Mouse (Mus musculus) spleen, adult 2 months (tissue): ENCODE data around the gene Gatad2a. TPM values are rescaled to one million over a fixed set of nuclear protein-coding genes. Genes with fewer than 3 reads are reported as not detected.

Source experiments
- DNase-seq, 2 experiments: peaks; one replicate each; pipeline versions ENCODE4 v3.0.0 to v3.0.0-alpha.2; 2012 to 2021; ENCODE audit warnings: low spot score in 2 of 2, low read depth in 1 of 2
- H3K27ac ChIP-seq: fragments of 200-500 bp; 2 replicates; pipeline ENCODE4 v1.5.1; 2012; ENCODE audit warnings: low read length, inconsistent platforms; ENCODE audit not compliant: insufficient read depth
- H3K27me3 ChIP-seq: fragments of 200-500 bp; 2 replicates; pipeline ENCODE4 v1.6.1; 2012; ENCODE audit warnings: mild to moderate bottlenecking, moderate library complexity, low read length, inconsistent platforms; ENCODE audit not compliant: control insufficient read depth, insufficient read depth
- H3K36me3 ChIP-seq: fragments of 200-500 bp; 2 replicates; pipeline ENCODE4 v1.6.1; 2012; ENCODE audit warnings: mild to moderate bottlenecking, low read length, inconsistent platforms; ENCODE audit not compliant: control insufficient read depth, insufficient read depth
- H3K4me1 ChIP-seq: fragments of 200-500 bp; 2 replicates; pipeline ENCODE4 v1.6.1; 2011; ENCODE audit warnings: inconsistent platforms; ENCODE audit not compliant: control insufficient read depth, insufficient read depth, insufficient read length
- H3K4me3 ChIP-seq: fragments of 200-500 bp; 2 replicates; pipeline ENCODE4 v1.5.1; 2011; ENCODE audit warnings: mild to moderate bottlenecking, inconsistent platforms; ENCODE audit not compliant: insufficient read depth, insufficient read length; ENCODE audit errors: extremely low read depth
- CTCF ChIP-seq: fragments of 200-500 bp; IDR thresholded peaks from 2 replicates; pipeline ENCODE4 v1.5.1; 2011; ENCODE audit warnings: mild to moderate bottlenecking, inconsistent platforms; ENCODE audit not compliant: insufficient read depth, insufficient read length, insufficient replicate concordance; ENCODE audit errors: extremely low read depth
- POLR2A ChIP-seq: fragments of 200-500 bp; IDR thresholded peaks from 2 replicates; pipeline ENCODE4 v1.6.1; 2011; ENCODE audit warnings: low read depth, low read length, inconsistent platforms
- WGBS: fragments of 180-500 bp; shearing (Covaris S2); methylation state at CpG from one replicate; pipeline ENCODE4 v1.1.7; 2018; 5-methylcytosine and 5-hydroxymethylcytosine counted together
- polyA plus RNA-seq: library from polyadenylated mRNA; depleted of rRNA; stranded (reverse); fragments of >200 nt; gene quantifications from 2 replicates; pipeline ENCODE4 v1.2.3, GENCODE M21; 2012

Gene Gatad2a
- polyA plus RNA-seq, 1 experiment = 45.8 TPM

DNA sequence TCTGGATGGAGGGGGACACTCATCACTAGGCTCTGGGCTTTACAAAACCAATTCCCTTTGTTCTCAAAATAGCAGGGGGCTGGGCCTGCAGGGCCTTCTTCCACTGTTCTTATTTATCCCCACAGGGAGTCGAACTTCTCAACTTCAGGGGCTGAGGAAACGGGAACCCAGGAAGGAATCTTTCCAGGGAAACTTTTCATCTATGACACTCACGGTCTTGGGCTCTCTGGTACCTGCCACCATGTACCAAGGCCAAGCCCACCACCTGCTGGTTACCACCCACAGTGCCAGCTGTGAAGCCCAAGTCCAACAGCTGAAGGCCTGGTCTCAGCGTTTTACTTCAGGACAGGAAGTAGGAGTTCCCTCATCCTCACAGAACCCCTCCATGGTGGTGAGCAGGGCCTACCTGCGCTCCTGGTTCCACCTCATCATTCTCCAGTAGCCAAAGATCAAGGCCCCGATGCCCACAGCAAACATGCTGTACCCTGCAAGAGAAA, 101.3 kb downstream of the Gatad2a start:
- peaks cover 12% of the 10 kb centered on the region for H3K36me3 ChIP-seq
- no peak for TF ChIP-seq CTCF
- no peak for TF ChIP-seq POLR2A
- H3K4me1 ChIP-seq = no peaks in the 10 kb centered on the region

DNA sequence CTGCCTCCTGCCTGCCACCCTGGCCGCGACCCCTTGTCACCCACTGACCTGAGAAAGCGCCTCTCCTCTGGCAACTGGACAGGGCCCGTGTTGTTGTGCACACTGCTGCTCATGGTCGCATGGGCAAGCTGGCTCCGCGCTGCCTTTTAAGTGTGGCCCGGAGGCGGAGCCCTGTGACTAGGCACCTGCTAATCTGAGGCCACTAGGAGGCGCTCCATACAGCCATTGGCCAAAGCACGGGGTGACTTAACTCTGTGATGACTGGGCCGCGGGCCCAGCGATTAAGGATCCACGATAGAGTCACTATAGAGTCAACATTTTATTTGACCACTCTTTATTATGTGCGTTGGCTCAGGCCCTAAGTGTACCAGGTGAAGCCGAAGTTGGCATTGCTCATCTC, 102.3 kb downstream of the Gatad2a start:
- WGBS = 88% methylated on average over 17 of the region's 17 CpGs
- no peak for DNase-seq
- H3K27ac ChIP-seq = no peak overlapping the region
- H3K4me3 ChIP-seq = no peak overlapping the region
- TF ChIP-seq CTCF (no peak), POLR2A (no peak)
- peaks cover 4% of the 10 kb centered on the region for H3K27me3 ChIP-seq
- H3K4me1 ChIP-seq = peaks cover 4% of the 10 kb centered on the region
- peaks cover 12% of the 10 kb centered on the region for H3K36me3 ChIP-seq

More for the DNA sequence above, 101.3 kb downstream of the Gatad2a start:
- H3K4me3 ChIP-seq = no peak overlapping the region
- no peak for DNase-seq
- WGBS = 81% methylated on average over 6 of the region's 6 CpGs
- no peaks in the 10 kb centered on the region for H3K27me3 ChIP-seq
- no peak overlapping the region for H3K27ac ChIP-seq

DNA sequence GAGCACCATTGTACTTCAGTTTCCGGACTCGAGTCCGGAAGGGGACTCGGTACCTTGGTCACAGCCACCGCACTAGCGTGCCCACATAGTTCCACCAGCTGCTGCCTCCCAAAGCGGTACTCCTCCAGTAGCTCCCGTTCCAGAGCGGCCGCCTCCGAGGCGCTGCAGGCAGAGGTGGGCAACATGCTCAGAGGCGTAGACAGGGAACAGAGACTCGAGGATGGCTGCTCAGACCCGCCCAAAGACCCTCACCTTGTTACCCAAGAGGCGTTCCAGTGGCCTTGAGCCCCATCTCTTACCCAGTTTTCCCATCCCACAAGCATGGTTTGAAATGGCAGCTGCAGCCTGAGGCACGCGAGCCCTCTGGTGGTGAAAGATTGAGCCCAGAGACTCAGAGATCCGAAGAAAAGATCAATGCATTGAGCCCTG, 105.4 kb downstream of the Gatad2a start:
- 46% methylated on average over 19 of the region's 19 CpGs for WGBS
- DNase-seq = peak in 1 of 2 experiments; percentile 35
- peak; percentile 53; the same call in 1 of the 2 replicates for TF ChIP-seq CTCF
- TF ChIP-seq POLR2A = no peak
- Histone ChIP-seq H3K4me3 (no peak overlapping the region), H3K27me3 (peaks cover 26% of the 10 kb centered on the region), H3K4me1 (peaks cover 23% of the 10 kb centered on the region), H3K36me3 (peaks cover 12% of the 10 kb centered on the region), H3K27ac (no peak overlapping the region)

DNA sequence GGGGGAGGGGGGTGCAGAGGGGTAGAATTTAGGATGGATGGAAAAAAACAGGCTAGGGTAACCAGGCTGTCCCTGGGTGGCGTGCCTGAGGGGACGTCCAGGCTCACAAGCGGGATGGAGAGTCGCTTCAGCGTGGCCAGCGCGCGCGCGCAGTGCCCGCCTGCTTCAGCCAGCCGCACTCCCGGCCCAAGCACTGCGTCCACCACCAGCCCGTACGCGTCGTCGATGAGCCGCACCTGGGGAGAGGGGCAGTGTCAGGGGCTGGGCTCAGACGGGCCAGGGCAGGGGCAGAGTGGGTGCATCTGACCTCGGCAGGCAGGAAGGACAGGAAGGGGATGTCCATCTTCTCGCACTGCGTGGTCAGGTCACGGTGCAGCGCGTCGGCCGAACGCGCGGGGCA, 107.3 kb downstream of the Gatad2a start:
- peaks cover 7% of the 10 kb centered on the region for H3K36me3 ChIP-seq
- no peak for DNase-seq
- peaks cover 23% of the 10 kb centered on the region for H3K4me1 ChIP-seq
- H3K27ac ChIP-seq = no peak overlapping the region
- TF ChIP-seq POLR2A (no peak), CTCF (no peak)
- 11% methylated on average over 32 of the region's 32 CpGs for WGBS
- H3K27me3 ChIP-seq = peaks cover 37% of the 10 kb centered on the region
- H3K4me3 ChIP-seq = no peak overlapping the region; the same call in 1 of the 2 replicates

DNA sequence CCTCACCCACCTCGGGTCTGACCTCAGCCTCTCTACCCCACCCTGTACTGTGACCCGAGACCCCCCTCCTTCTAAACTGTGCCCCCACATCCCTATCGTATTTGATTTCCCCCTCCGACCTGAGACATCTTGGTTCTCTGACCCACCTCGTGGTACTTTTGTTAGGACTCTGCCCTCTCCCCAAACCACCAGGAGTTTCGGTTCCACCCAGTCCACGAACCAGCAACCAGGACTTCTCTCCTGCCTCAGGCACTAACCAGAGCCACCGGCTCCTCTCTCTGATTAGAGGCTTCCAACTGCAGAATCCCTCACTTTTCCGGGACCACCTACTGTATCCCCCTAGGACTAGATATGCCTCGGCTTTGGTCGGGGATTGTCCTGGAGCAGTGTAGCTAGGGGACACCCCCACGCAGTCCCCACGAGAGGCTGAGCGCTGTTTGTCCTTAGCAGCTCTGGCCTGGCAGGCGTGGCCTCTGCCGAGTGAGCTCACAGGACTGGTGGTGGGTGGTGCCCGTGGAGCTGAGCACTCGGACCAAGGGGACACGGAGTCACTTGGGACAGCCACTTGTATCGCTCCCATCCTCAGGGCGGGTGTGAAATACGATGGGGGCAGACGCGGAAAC, 107.8 kb downstream of the Gatad2a start:
- no peak for DNase-seq
- Histone ChIP-seq H3K4me3 (peak overlapping the region; percentile 48), H3K27me3 (peaks cover 37% of the 10 kb centered on the region), H3K4me1 (peaks cover 23% of the 10 kb centered on the region), H3K36me3 (peaks cover 2% of the 10 kb centered on the region; the same call in 1 of the 2 replicates), H3K27ac (no peak overlapping the region)
- 5% methylated on average over 24 of the region's 24 CpGs for WGBS
- no peak for TF ChIP-seq POLR2A
- TF ChIP-seq CTCF = no peak

DNA sequence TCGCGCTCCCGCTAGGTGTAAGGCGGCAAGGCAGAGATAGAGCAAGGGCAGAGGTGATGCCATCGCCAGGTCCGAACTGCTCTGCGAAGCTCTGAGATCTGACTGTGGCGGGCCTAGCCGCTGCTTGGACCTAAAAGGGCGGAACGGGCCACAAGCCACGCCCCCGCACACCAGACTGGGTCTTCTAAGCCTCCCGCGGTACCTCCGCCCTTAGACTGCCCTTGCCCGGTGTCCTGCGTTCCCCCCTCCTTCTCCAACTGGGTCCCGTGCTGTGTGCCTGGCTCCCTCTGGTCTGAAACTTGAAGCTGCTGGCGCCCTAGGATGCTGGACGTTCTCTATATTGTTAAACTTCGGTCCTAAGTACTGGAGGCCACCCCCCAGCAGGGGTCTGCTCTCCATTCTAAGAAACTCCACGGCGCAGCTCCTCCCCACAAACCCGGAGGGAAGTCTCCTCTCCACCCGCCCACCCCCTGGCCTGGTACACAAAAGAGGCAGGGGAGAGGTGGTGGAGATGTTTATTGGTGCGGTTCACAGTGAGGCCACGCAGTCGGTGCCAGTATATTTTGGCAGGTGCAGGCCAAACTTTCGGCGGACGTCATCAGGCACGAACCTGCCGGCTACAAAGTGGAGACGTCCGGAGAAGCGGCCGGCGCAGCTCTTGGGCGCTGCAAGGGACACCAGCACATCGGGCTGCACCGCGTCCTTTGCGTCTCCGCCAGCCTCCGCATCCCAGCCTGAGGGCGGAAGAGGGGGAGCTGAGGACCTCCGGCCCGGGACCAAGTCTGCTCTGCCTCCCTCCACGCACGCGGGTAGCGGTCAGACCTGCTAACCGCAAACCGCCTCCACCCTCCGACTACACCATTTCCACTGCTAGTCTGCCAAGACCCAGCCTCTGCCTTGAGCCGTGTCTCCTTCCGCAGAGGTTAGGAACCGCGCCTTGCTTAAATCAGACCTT, 108.6 kb downstream of the Gatad2a start, which contains the start of gene Cilp2:
Cilp2 (minus strand) TSS at position 399 of the 955 bp plus-strand sequence.
- peaks cover 40% of the 10 kb centered on the region for H3K27me3 ChIP-seq
- no peaks in the 10 kb centered on the region for H3K36me3 ChIP-seq
- peaks cover 23% of the 10 kb centered on the region for H3K4me1 ChIP-seq
- DNase-seq = peak in 1 of 2 experiments; percentile 41
- no peak within 1 kb of the TSS for H3K27ac ChIP-seq
- TF ChIP-seq POLR2A (no peak), CTCF (no peak)
- peak within 1 kb of the TSS; percentile 48 for H3K4me3 ChIP-seq
- WGBS = 2% methylated on average over 60 of the region's 60 CpGs

DNA sequence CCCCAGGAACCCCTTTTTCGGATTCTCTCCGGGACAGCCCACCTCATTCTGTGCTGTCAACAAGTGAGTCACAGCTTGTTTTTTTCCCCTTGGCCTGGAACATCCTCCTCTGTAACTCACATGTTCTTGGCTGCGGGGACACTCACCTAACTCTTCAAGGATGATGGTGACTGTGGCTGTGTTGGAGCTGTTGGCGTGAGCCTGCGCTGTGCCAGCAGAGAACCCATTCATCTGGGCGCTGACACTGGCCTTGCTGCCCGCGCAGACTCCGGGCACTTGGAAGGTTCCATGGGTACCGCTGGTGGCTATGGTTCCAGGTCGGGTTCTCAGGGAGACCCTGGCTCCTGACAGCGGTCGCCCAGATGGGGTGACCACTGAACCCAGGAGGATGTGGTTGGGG, 112.0 kb downstream of the Gatad2a start:
- TF ChIP-seq CTCF (no peak), POLR2A (no peak)
- Histone ChIP-seq H3K4me1 (peaks cover 34% of the 10 kb centered on the region), H3K4me3 (no peak overlapping the region), H3K27ac (no peak overlapping the region), H3K27me3 (peaks cover 59% of the 10 kb centered on the region), H3K36me3 (no peaks in the 10 kb centered on the region)
- no peak for DNase-seq
- WGBS = 52% methylated on average over 13 of the region's 13 CpGs
